Mouse (Mus musculus): ENCODE data around the gene Zfp827. TPM values are rescaled to one million over a fixed set of nuclear protein-coding genes. Genes with fewer than 3 reads are reported as not detected.

The Zfp827 gene
- polyA plus RNA-seq (2012; ENCODE audit: insufficient read depth, insufficient read length, missing spikeins) = 0.16 and 0.20 TPM in 2 replicates

- Histone ChIP-seq H3K27ac (ENCODE audit: insufficient read depth, low read depth, low read length) (peak within 1 kb of the TSS; percentile 8), H3K4me3 (ENCODE audit: insufficient read depth, low read length) (peak within 1 kb of the TSS; percentile 71), H3K4me1 (ENCODE audit: control insufficient read depth, insufficient read depth, low read length) (no peaks in the 10 kb centered on the region)
- TF ChIP-seq CTCF (IDR thresholded peaks at IDR 0.05; ENCODE audit: low read depth, low read length) (no peak), POLR2A (IDR thresholded peaks at IDR 0.05; ENCODE audit: borderline replicate concordance, low read depth, low read length) (no peak)
These were observed at the start of gene Zfp827 for GRCm38 (mm10) chr8:79027977-79028487. Gene Zfp827, plus strand, starts transcription at chr8:79028437.

GRCm38 (mm10) chr8:79004341-79004740 lies 23.9 kb upstream of the Zfp827 start:
- no peak for TF ChIP-seq CTCF (IDR thresholded peaks at IDR 0.05; ENCODE audit: low read depth, low read length)
- no peak for TF ChIP-seq POLR2A (IDR thresholded peaks at IDR 0.05; ENCODE audit: borderline replicate concordance, low read depth, low read length)
- Histone ChIP-seq H3K27ac (ENCODE audit: insufficient read depth, low read depth, low read length) (no peak overlapping the region), H3K4me1 (ENCODE audit: control insufficient read depth, insufficient read depth, low read length) (no peaks in the 10 kb centered on the region), H3K4me3 (ENCODE audit: insufficient read depth, low read length) (no peak overlapping the region)

- H3K27ac ChIP-seq (ENCODE audit: insufficient read depth, low read depth, low read length) = no peak overlapping the region
- TF ChIP-seq POLR2A (IDR thresholded peaks at IDR 0.05; ENCODE audit: borderline replicate concordance, low read depth, low read length) (no peak), CTCF (IDR thresholded peaks at IDR 0.05; ENCODE audit: low read depth, low read length) (no peak)
These were observed 13.2 kb upstream of the Zfp827 start for GRCm38 (mm10) chr8:79015061-79015460.

GRCm38 (mm10) chr8:79016076-79016475 lies 12.2 kb upstream of the Zfp827 start:
- no peak for TF ChIP-seq CTCF (IDR thresholded peaks at IDR 0.05; ENCODE audit: low read depth, low read length)
- no peaks in the 10 kb centered on the region for H3K4me1 ChIP-seq (ENCODE audit: control insufficient read depth, insufficient read depth, low read length)
- H3K27ac ChIP-seq (ENCODE audit: insufficient read depth, low read depth, low read length) = no peak overlapping the region
- H3K4me3 ChIP-seq (ENCODE audit: insufficient read depth, low read length) = no peak overlapping the region

More at GRCm38 (mm10) chr8:79015061-79015460, 13.2 kb upstream of the Zfp827 start:
- Histone ChIP-seq H3K4me3 (ENCODE audit: insufficient read depth, low read length) (no peak overlapping the region), H3K4me1 (ENCODE audit: control insufficient read depth, insufficient read depth, low read length) (no peaks in the 10 kb centered on the region)

- H3K4me3 ChIP-seq (ENCODE audit: insufficient read depth, low read length) = no peak overlapping the region
- no peak for TF ChIP-seq CTCF (IDR thresholded peaks at IDR 0.05; ENCODE audit: low read depth, low read length)
- no peak for TF ChIP-seq POLR2A (IDR thresholded peaks at IDR 0.05; ENCODE audit: borderline replicate concordance, low read depth, low read length)
- no peaks in the 10 kb centered on the region for H3K4me1 ChIP-seq (ENCODE audit: control insufficient read depth, insufficient read depth, low read length)
- H3K27ac ChIP-seq (ENCODE audit: insufficient read depth, low read depth, low read length) = no peak overlapping the region
These were observed 11.7 kb upstream of the Zfp827 start for GRCm38 (mm10) chr8:79016583-79016982.

GRCm38 (mm10) chr8:79023922-79024321 lies 4.3 kb upstream of the Zfp827 start:
- no peak overlapping the region for H3K27ac ChIP-seq (ENCODE audit: insufficient read depth, low read depth, low read length)
- no peak overlapping the region for H3K4me3 ChIP-seq (ENCODE audit: insufficient read depth, low read length)
- H3K4me1 ChIP-seq (ENCODE audit: control insufficient read depth, insufficient read depth, low read length) = no peaks in the 10 kb centered on the region
- TF ChIP-seq POLR2A (IDR thresholded peaks at IDR 0.05; ENCODE audit: borderline replicate concordance, low read depth, low read length) = no peak
- TF ChIP-seq CTCF (IDR thresholded peaks at IDR 0.05; ENCODE audit: low read depth, low read length) = no peak

GRCm38 (mm10) chr8:79027319-79027718 lies 918 bp upstream of the Zfp827 start:
- no peaks in the 10 kb centered on the region for H3K4me1 ChIP-seq (ENCODE audit: control insufficient read depth, insufficient read depth, low read length)
- TF ChIP-seq POLR2A (IDR thresholded peaks at IDR 0.05; ENCODE audit: borderline replicate concordance, low read depth, low read length) = no peak
- TF ChIP-seq CTCF (IDR thresholded peaks at IDR 0.05; ENCODE audit: low read depth, low read length) = no peak
- H3K27ac ChIP-seq (ENCODE audit: insufficient read depth, low read depth, low read length) = no peak overlapping the region

GRCm38 (mm10) chr8:79028541-79029395 lies 531 bp downstream of the Zfp827 start:
- Histone ChIP-seq H3K27ac (ENCODE audit: insufficient read depth, low read depth, low read length) (peak overlapping the region; percentile 8), H3K4me3 (ENCODE audit: insufficient read depth, low read length) (peak overlapping the region; percentile 71), H3K4me1 (ENCODE audit: control insufficient read depth, insufficient read depth, low read length) (no peaks in the 10 kb centered on the region)
- TF ChIP-seq CTCF (IDR thresholded peaks at IDR 0.05; ENCODE audit: low read depth, low read length) (no peak), POLR2A (IDR thresholded peaks at IDR 0.05; ENCODE audit: borderline replicate concordance, low read depth, low read length) (no peak)

More at GRCm38 (mm10) chr8:79027319-79027718, 918 bp upstream of the Zfp827 start:
- no peak overlapping the region for H3K4me3 ChIP-seq (ENCODE audit: insufficient read depth, low read length)

- peak overlapping the region; percentile 82 for H3K27ac ChIP-seq (ENCODE audit: insufficient read depth, low read depth, low read length)
- TF ChIP-seq POLR2A (IDR thresholded peaks at IDR 0.05; ENCODE audit: borderline replicate concordance, low read depth, low read length) (no peak), CTCF (IDR thresholded peaks at IDR 0.05; ENCODE audit: low read depth, low read length) (no peak)
- peak overlapping the region; percentile 87 for H3K4me3 ChIP-seq (ENCODE audit: insufficient read depth, low read length)
- H3K4me1 ChIP-seq (ENCODE audit: control insufficient read depth, insufficient read depth, low read length) = no peaks in the 10 kb centered on the region
These were observed 1.4 kb downstream of the Zfp827 start for GRCm38 (mm10) chr8:79029396-79030325.

Measured in bone marrow macrophage, adult 2 months (primary cell).